Mouse (Mus musculus) limb, embryonic 12.5 days (tissue): Measurements from ENCODE around the gene Ogdh. TPM values are rescaled to one million over a fixed set of nuclear protein-coding genes. Genes with fewer than 3 reads are reported as not detected.
A peak's percentile ranks its signal among the peaks of the same experiment; 100 is the strongest.

Experiments
- ATAC-seq: fragments of 200-750 bp; cut with Nextera tagmentation; 2 replicates; pipeline ENCODE4 v1.8.0; 2017; ENCODE audit warnings: low read depth, moderate TSS enrichment; ENCODE audit not compliant: insufficient number of reproducible peaks, insufficient read depth, low FRiP score, low TSS enrichment
- H3K27ac ChIP-seq: fragments of 300-500 bp; sonication (generic); 2 replicates; pipeline ENCODE4 v1.5.1; 2016; ENCODE audit warnings: mild to moderate bottlenecking, moderate library complexity
- H3K27me3 ChIP-seq: fragments of 300-500 bp; sonication (generic); 2 replicates; pipeline ENCODE4 v1.6.1; 2016; ENCODE audit warnings: mild to moderate bottlenecking, moderate library complexity
- H3K36me3 ChIP-seq: fragments of 300-500 bp; sonication (generic); 2 replicates; pipeline ENCODE4 v1.6.1; 2016; ENCODE audit warnings: mild to moderate bottlenecking, moderate library complexity
- H3K4me1 ChIP-seq: fragments of 300-500 bp; sonication (generic); replicated peaks from 2 replicates; pipeline ENCODE4 v1.6.1; 2016
- H3K4me2 ChIP-seq: fragments of 300-500 bp; sonication (generic); 2 replicates; pipeline ENCODE4 v1.6.1; 2016; ENCODE audit warnings: mild to moderate bottlenecking, moderate library complexity
- H3K4me3 ChIP-seq: fragments of 300-500 bp; sonication (generic); replicated peaks from 2 replicates; pipeline ENCODE4 v1.5.1; 2016; ENCODE audit warnings: mild to moderate bottlenecking
- H3K9ac ChIP-seq: fragments of 300-500 bp; sonication (generic); replicated peaks from 2 replicates; pipeline ENCODE4 v1.6.1; 2016; ENCODE audit warnings: mild to moderate bottlenecking, moderate library complexity
- H3K9me3 ChIP-seq: fragments of 300-500 bp; sonication (generic); 2 replicates; pipeline ENCODE4 v1.6.1; 2016; ENCODE audit warnings: mild to moderate bottlenecking, moderate library complexity
- WGBS: fragments of 180-500 bp; shearing (Covaris S2); methylation state at CpG from one replicate; pipeline ENCODE4 v1.1.7; 2016; 5-methylcytosine and 5-hydroxymethylcytosine counted together
- microRNA-seq: library from miRNA; unstranded; fragments of <30 nt; microRNA quantifications from one replicate; pipeline ENCODE4, GENCODE M21; 2017
- polyA plus RNA-seq: library from polyadenylated mRNA; unstranded; fragments of >200 nt; fragmentation: Nextera tagmentation; extraction: Ambion mirVana; gene quantifications from 2 replicates; pipeline ENCODE4 v1.2.1, GENCODE M21; 2016

The Ogdh gene
- polyA plus RNA-seq, 1 experiment from 2014 or later = 94.0 TPM

GRCm38 (mm10) chr11:6392857-6393256, 101.4 kb downstream of the Ogdh start:
- Histone ChIP-seq H3K4me1 (peaks cover 18% of the 10 kb centered on the region), H3K36me3 (peaks cover 49% of the 10 kb centered on the region), H3K27me3 (no peaks in the 10 kb centered on the region), H3K4me3 (no peak overlapping the region), H3K27ac (no peak overlapping the region), H3K9ac (no peak overlapping the region), H3K9me3 (no peaks in the 10 kb centered on the region), H3K4me2 (no peak overlapping the region)
- 85% methylated on average over 6 of the region's 6 CpGs for WGBS
- no peak for ATAC-seq

DNA sequence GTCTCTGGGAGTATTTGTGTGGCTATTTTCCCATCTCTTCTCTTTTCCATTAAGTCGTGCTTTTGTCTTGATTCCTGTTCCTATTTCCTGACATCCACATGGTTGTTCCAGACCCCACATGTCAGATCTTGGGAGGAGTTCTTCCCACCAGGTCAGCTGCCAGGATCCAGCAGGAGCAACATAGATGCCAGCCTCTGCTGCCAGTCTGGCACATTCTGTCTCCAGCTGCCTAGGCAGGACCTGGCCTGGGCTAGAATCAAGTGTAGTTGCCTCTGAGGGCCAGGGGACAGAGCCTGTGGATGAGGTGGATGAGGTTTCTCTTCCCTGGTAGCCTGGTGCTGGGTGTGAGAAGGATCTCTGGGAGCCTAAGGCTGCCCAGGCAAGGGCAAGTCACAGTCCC, 102.4 kb downstream of the Ogdh start:
- Histone ChIP-seq H3K9ac (no peak overlapping the region; the same call in 1 of the 2 replicates), H3K4me2 (no peak overlapping the region), H3K4me3 (no peak overlapping the region), H3K4me1 (peaks cover 18% of the 10 kb centered on the region), H3K9me3 (no peaks in the 10 kb centered on the region), H3K27me3 (no peaks in the 10 kb centered on the region), H3K27ac (no peak overlapping the region), H3K36me3 (peaks cover 60% of the 10 kb centered on the region)
- ATAC-seq = no peak
- 82% methylated on average over 1 of the region's 1 CpGs for WGBS

- WGBS = 88% methylated on average over 5 of the region's 5 CpGs
- H3K9me3 ChIP-seq = no peaks in the 10 kb centered on the region
- ATAC-seq = no peak
- H3K27me3 ChIP-seq = no peaks in the 10 kb centered on the region
- no peak overlapping the region for H3K27ac ChIP-seq
- no peak overlapping the region for H3K4me3 ChIP-seq
- no peak overlapping the region for H3K9ac ChIP-seq
- peaks cover 76% of the 10 kb centered on the region for H3K36me3 ChIP-seq
- peaks cover 9% of the 10 kb centered on the region for H3K4me1 ChIP-seq
- no peak overlapping the region for H3K4me2 ChIP-seq
Observed at GRCm38 (mm10) chr11:6395565-6395964, 104.1 kb downstream of the Ogdh start.

GRCm38 (mm10) chr11:6398141-6398540, 106.7 kb downstream of the Ogdh start:
- no peak overlapping the region for H3K4me3 ChIP-seq
- H3K4me1 ChIP-seq = no peaks in the 10 kb centered on the region
- no peak overlapping the region for H3K27ac ChIP-seq
- no peaks in the 10 kb centered on the region for H3K27me3 ChIP-seq
- peaks cover 93% of the 10 kb centered on the region for H3K36me3 ChIP-seq
- no peak overlapping the region for H3K4me2 ChIP-seq
- no peak for ATAC-seq
- 90% methylated on average over 10 of the region's 10 CpGs for WGBS
- no peak overlapping the region for H3K9ac ChIP-seq
- no peaks in the 10 kb centered on the region for H3K9me3 ChIP-seq

- Histone ChIP-seq H3K4me1 (peaks cover 30% of the 10 kb centered on the region), H3K4me2 (no peak overlapping the region), H3K27ac (no peak overlapping the region), H3K27me3 (no peaks in the 10 kb centered on the region), H3K9ac (no peak overlapping the region), H3K9me3 (no peaks in the 10 kb centered on the region), H3K36me3 (peaks cover 76% of the 10 kb centered on the region), H3K4me3 (no peak overlapping the region)
- no peak for ATAC-seq
- WGBS = 87% methylated on average over 19 of the region's 19 CpGs
Observed at GRCm38 (mm10) chr11:6402515-6403510, 111.4 kb downstream of the Ogdh start.

DNA sequence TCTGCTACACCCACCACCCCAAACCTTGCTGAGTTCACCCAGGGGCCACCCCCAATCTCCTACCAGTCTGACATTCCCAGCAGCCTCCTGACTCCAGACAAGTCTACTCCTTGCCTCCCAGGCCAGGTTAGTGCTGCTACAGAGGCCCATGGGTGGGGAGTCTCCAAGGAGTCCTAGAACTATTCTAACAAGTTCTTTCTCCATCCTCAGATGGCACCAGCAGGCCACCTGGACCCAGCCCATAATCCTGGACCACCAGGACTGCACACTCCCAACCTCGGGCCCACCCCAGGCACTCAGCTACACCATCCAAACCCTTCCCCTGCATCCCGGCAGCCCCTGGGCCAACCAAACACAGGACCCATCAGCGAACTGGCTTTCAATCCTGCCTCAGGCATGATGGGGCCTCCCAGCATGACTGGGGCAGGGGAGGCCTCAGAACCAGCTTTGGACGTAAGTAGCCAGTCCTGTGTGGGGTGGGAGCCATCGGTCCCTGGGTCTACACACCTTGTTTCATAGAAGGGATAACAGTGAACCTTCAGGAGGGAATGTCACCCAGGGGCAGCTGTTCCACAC, 112.5 kb downstream of the Ogdh start:
- Histone ChIP-seq H3K9ac (no peak overlapping the region), H3K36me3 (peaks cover 65% of the 10 kb centered on the region), H3K27me3 (no peaks in the 10 kb centered on the region), H3K9me3 (no peaks in the 10 kb centered on the region), H3K4me2 (no peak overlapping the region), H3K4me1 (peaks cover 30% of the 10 kb centered on the region), H3K4me3 (no peak overlapping the region), H3K27ac (peak overlapping the region; percentile 96; the same call in 1 of the 2 replicates)
- 89% methylated on average over 5 of the region's 5 CpGs for WGBS
- ATAC-seq = no peak

DNA sequence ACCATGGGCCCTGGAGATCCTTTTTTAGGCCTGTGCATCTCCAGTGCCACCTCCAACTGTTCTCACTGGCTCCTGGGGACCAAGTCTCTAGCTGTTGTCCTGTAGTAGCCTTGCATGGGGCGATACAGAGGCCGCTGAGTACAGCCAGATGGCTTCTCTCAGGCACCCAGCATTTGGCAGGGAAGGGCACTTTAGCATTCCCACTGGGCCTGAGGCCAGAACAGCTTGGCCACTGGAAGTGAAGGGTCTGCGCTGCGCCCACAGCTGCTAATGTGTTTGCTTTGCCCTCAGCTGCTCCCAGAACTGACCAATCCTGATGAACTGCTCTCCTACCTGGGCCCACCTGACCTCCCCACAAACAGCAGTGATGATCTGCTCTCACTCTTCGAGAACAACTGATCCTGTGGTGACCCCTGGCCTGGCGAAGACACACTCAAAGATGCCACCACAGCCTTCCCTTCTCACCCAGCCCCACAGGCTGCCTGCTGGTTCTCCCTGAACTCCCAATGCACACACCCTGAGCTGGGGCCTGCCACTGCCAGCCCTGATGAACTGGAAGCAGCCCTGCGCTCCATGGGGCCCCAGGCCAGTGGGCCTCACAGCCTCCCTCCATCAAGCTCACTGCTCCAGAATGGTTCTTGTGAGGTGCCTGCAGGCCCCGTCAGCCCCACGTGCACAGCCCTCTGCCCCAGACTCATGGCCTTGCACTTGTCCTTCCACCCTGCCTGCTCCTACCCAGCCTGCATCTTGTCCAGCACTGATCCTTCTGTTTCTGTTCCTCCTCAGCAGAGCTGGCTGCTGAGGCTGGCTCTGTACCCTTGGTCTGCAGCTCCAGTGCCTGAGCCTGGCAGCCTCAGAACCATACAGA, 113.5 kb downstream of the Ogdh start:
- no peak for ATAC-seq
- 86% methylated on average over 9 of the region's 9 CpGs for WGBS
- Histone ChIP-seq H3K27ac (peak overlapping the region; percentile 96), H3K36me3 (peaks cover 55% of the 10 kb centered on the region), H3K27me3 (no peaks in the 10 kb centered on the region), H3K4me2 (peak overlapping the region; percentile 2; the same call in 1 of the 2 replicates), H3K9ac (peak overlapping the region; percentile 37), H3K9me3 (no peaks in the 10 kb centered on the region), H3K4me3 (no peak overlapping the region), H3K4me1 (peaks cover 30% of the 10 kb centered on the region)

DNA sequence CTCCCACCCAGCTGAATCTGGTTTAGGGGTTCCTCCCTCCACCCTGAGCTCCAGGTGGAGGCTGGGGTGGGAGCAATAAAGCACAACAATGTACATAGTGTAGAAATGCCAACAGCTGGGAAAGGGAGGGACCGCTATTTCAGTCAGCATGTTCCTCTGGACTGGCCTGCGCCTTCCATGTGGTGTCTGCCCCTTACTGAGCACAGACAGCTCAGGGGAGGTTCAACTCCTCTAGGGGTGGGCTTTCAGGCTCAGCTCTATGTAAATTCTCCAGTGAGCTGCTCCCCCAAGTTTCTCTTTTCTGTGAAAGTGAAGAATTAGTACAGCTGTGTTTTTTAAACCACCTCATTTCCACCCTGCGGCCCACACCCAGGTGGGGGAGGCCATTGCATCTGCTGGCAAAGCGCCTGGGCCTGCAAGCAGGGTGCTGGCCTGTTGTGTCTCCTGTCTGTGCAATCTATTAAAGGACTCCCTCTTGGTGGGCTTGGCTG, 114.2 kb downstream of the Ogdh start:
- no peak overlapping the region for H3K4me3 ChIP-seq
- peak overlapping the region; percentile 37 for H3K9ac ChIP-seq
- peak; percentile 63; the same call in 1 of the 2 replicates for ATAC-seq
- H3K4me2 ChIP-seq = peak overlapping the region; percentile 34; the same call in 1 of the 2 replicates
- peak overlapping the region; percentile 96 for H3K27ac ChIP-seq
- no peaks in the 10 kb centered on the region for H3K9me3 ChIP-seq
- peaks cover 49% of the 10 kb centered on the region for H3K36me3 ChIP-seq
- H3K4me1 ChIP-seq = peaks cover 33% of the 10 kb centered on the region
- 59% methylated on average over 4 of the region's 4 CpGs for WGBS
- no peaks in the 10 kb centered on the region for H3K27me3 ChIP-seq

Small RNA genes within 50 kb of the gene (microRNA-seq; reads per million reads assigned to microRNA genes)
- gene Mir7651 = 0.93 reads per million

Other genes starting within 250 kb of the Ogdh start
- gene Camk2b, start 225.3 kb upstream of the Ogdh start, polyA plus RNA-seq = 0.74 and 0.91 TPM in 2 replicates
- gene A730071L15Rik, start 91.6 kb upstream of the Ogdh start, polyA plus RNA-seq = 0.42 and 0.65 TPM in 2 replicates
- gene Nudcd3, start 91.2 kb upstream of the Ogdh start, polyA plus RNA-seq = 49.4 and 51.3 TPM in 2 replicates
- gene Npc1l1, start 61.5 kb upstream of the Ogdh start, polyA plus RNA-seq = 0.04 TPM in 1 of 2 replicates, not detected in the other
- 108 and 112 TPM in 2 replicates for gene Ddx56, start 23.9 kb upstream of the Ogdh start, polyA plus RNA-seq
- gene Tmed4, start 16.8 kb upstream of the Ogdh start, polyA plus RNA-seq = 106 and 112 TPM in 2 replicates
- 10.3 and 10.4 TPM in 2 replicates for gene Zmiz2, start 97.4 kb downstream of the Ogdh start, polyA plus RNA-seq
- 5,590 and 5,882 TPM in 2 replicates for gene Ppia, start 123.8 kb downstream of the Ogdh start, polyA plus RNA-seq
- 763 and 824 TPM in 2 replicates for gene H2afv, start 152.8 kb downstream of the Ogdh start, polyA plus RNA-seq
- 22.6 TPM in 2 replicates for gene Purb, start 184.3 kb downstream of the Ogdh start, polyA plus RNA-seq
- 0.66 and 1.8 TPM in 2 replicates for gene Myo1g, start 229.3 kb downstream of the Ogdh start, polyA plus RNA-seq